Mouse (Mus musculus) midbrain, embryonic 15.5 days (tissue): ENCODE measurements around the gene Gabrd. TPM values are rescaled to one million over a fixed set of nuclear protein-coding genes. Genes with fewer than 3 reads are reported as not detected.

ENCODE experiments used
- ATAC-seq: fragments of 200-750 bp; cut with Nextera tagmentation; replicated peaks from 2 replicates; pipeline ENCODE4 v1.8.0; 2017; ENCODE audit warnings: moderate TSS enrichment
- H3K27ac ChIP-seq: fragments of 300-500 bp; sonication (generic); 2 replicates; pipeline ENCODE4 v1.5.1; 2015; ENCODE audit warnings: mild to moderate bottlenecking, inconsistent platforms
- H3K27me3 ChIP-seq: fragments of 300-500 bp; sonication (generic); replicated peaks from 2 replicates; pipeline ENCODE4 v1.6.1; 2015; ENCODE audit warnings: inconsistent platforms
- H3K36me3 ChIP-seq: fragments of 300-500 bp; sonication (generic); replicated peaks from 2 replicates; pipeline ENCODE4 v1.6.1; 2015; ENCODE audit warnings: inconsistent platforms
- H3K4me1 ChIP-seq: fragments of 300-500 bp; sonication (generic); 2 replicates; pipeline ENCODE4 v1.6.1; 2015; ENCODE audit warnings: inconsistent platforms
- H3K4me2 ChIP-seq: fragments of 300-500 bp; sonication (generic); 2 replicates; pipeline ENCODE4 v1.6.1; 2015; ENCODE audit warnings: inconsistent platforms, mild to moderate bottlenecking, moderate library complexity
- H3K4me3 ChIP-seq: fragments of 300-500 bp; sonication (generic); 2 replicates; pipeline ENCODE4 v1.5.1; 2015; ENCODE audit warnings: mild to moderate bottlenecking, inconsistent platforms
- H3K9ac ChIP-seq: fragments of 300-500 bp; sonication (generic); 2 replicates; pipeline ENCODE4 v1.6.1; 2015; ENCODE audit warnings: mild to moderate bottlenecking, inconsistent platforms
- H3K9me3 ChIP-seq: fragments of 300-500 bp; sonication (generic); 2 replicates; pipeline ENCODE4 v1.6.1; 2016; ENCODE audit warnings: inconsistent platforms
- WGBS: fragments of 180-500 bp; shearing (Covaris S2); methylation state at CpG from one replicate; pipeline ENCODE4 v1.1.7; 2015; ENCODE audit warnings: mixed read lengths; 5-methylcytosine and 5-hydroxymethylcytosine counted together
- polyA plus RNA-seq: library from polyadenylated mRNA; unstranded; fragments of >200 nt; fragmentation: Nextera tagmentation; extraction: Ambion mirVana; gene quantifications from 2 replicates; pipeline ENCODE4 v1.2.1, GENCODE M21; 2015

Gabrd gene
- polyA plus RNA-seq, 1 experiment from 2014 or later, result 0.19 TPM

GRCm38 (mm10) chr4:155371797-155372735, 25.8 kb downstream of the Gabrd start:
- Histone ChIP-seq H3K27ac (no peak overlapping the region), H3K36me3 (no peaks in the 10 kb centered on the region), H3K4me2 (no peak overlapping the region), H3K9me3 (no peaks in the 10 kb centered on the region), H3K4me1 (no peaks in the 10 kb centered on the region), H3K9ac (no peak overlapping the region), H3K4me3 (no peak overlapping the region), H3K27me3 (no peaks in the 10 kb centered on the region)
- ATAC-seq, result no peak
- 78% methylated on average over 5 of the region's 5 CpGs for WGBS

- Histone ChIP-seq H3K4me1 (no peaks in the 10 kb centered on the region), H3K36me3 (no peaks in the 10 kb centered on the region), H3K4me3 (no peak overlapping the region), H3K9ac (no peak overlapping the region), H3K27me3 (peaks cover 4% of the 10 kb centered on the region; the same call in 1 of the 2 replicates), H3K4me2 (no peak overlapping the region), H3K27ac (no peak overlapping the region), H3K9me3 (no peaks in the 10 kb centered on the region)
- WGBS, result 87% methylated on average over 15 of the region's 15 CpGs
- ATAC-seq, result no peak
Observed at GRCm38 (mm10) chr4:155370737-155371715, 26.9 kb downstream of the Gabrd start.

DNA sequence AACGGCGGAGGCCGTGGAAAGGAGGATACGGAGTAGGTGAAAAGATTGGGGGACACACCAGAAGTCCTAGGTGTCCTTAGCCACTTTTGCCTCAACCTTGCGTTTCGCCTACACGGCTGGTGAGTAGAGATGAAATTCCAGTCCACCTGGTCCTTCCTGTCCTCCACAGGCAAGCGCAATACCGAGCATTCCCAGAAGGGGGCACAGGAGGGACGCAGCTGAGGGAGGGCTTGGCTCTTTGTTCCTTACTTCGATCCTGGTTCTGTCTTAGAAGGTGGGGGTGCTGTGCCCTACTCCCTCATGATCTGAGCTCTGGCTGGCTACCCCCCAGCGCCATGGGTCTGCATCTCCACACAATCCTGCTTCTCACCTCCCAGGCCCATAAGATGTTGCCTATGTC, 29.2 kb downstream of the Gabrd start:
- H3K27me3 ChIP-seq, result peaks cover 10% of the 10 kb centered on the region
- H3K36me3 ChIP-seq, result no peaks in the 10 kb centered on the region
- 27% methylated on average over 12 of the region's 12 CpGs for WGBS
- H3K9me3 ChIP-seq, result no peaks in the 10 kb centered on the region
- no peak for ATAC-seq
- no peak overlapping the region for H3K27ac ChIP-seq
- H3K4me2 ChIP-seq, result no peak overlapping the region
- no peaks in the 10 kb centered on the region for H3K4me1 ChIP-seq
- H3K9ac ChIP-seq, result no peak overlapping the region
- H3K4me3 ChIP-seq, result no peak overlapping the region

GRCm38 (mm10) chr4:155367739-155368138, 30.2 kb downstream of the Gabrd start:
- H3K4me2 ChIP-seq, result no peak overlapping the region
- no peak for ATAC-seq
- H3K9me3 ChIP-seq, result no peaks in the 10 kb centered on the region
- H3K9ac ChIP-seq, result no peak overlapping the region
- H3K27ac ChIP-seq, result no peak overlapping the region
- WGBS, result 93% methylated on average over 9 of the region's 9 CpGs
- H3K36me3 ChIP-seq, result no peaks in the 10 kb centered on the region
- H3K4me1 ChIP-seq, result no peaks in the 10 kb centered on the region
- H3K27me3 ChIP-seq, result peaks cover 19% of the 10 kb centered on the region
- no peak overlapping the region for H3K4me3 ChIP-seq

DNA sequence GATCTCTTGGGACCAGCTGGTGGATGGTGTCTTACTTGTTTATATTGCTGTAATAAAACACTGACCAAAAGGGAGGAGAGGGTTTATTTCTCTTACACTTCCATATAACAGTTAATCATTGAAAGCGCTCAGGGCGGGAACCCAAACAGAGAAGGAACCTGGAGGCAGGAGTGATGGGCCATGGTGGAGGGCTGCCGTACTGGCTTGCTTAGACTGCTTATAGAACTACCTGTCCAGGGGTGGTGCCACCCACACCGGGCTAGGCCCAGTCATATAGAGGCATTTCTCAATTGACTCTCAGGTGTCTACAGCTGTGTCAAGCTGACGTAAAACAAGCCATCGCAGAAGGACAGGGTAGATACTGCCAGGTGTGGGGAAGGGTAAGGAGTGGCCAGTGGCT, 31.1 kb downstream of the Gabrd start:
- Histone ChIP-seq H3K9me3 (no peaks in the 10 kb centered on the region), H3K27ac (no peak overlapping the region), H3K36me3 (no peaks in the 10 kb centered on the region), H3K4me3 (no peak overlapping the region), H3K4me2 (no peak overlapping the region), H3K27me3 (peaks cover 29% of the 10 kb centered on the region), H3K9ac (no peak overlapping the region), H3K4me1 (peaks cover 3% of the 10 kb centered on the region)
- WGBS, result 95% methylated on average over 6 of the region's 6 CpGs
- no peak for ATAC-seq

DNA sequence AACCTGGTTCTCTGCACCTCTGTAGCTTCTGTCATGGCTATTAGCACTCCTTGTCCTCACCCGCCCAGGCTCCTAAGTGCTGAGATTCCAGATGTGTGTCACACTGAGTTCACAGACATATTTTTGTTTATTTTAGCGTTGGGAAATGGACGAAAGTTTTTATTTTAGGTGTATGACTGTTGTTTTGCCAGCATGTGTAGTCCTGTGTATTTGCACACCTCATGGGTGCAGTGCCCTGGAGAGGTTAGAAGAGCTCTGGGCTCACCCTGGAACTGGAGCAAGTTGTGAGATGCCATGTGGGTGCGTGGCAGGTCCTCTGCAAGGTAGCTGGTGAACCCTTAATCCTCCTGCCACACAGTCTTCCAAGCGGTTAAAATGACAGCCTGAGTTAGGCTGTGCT, 35.5 kb downstream of the Gabrd start:
- Histone ChIP-seq H3K4me2 (no peak overlapping the region), H3K27me3 (peaks cover 58% of the 10 kb centered on the region), H3K9ac (no peak overlapping the region), H3K36me3 (no peaks in the 10 kb centered on the region), H3K4me3 (no peak overlapping the region), H3K4me1 (peaks cover 13% of the 10 kb centered on the region), H3K9me3 (no peaks in the 10 kb centered on the region), H3K27ac (no peak overlapping the region)
- 44% methylated on average over 5 of the region's 5 CpGs for WGBS
- no peak for ATAC-seq

DNA sequence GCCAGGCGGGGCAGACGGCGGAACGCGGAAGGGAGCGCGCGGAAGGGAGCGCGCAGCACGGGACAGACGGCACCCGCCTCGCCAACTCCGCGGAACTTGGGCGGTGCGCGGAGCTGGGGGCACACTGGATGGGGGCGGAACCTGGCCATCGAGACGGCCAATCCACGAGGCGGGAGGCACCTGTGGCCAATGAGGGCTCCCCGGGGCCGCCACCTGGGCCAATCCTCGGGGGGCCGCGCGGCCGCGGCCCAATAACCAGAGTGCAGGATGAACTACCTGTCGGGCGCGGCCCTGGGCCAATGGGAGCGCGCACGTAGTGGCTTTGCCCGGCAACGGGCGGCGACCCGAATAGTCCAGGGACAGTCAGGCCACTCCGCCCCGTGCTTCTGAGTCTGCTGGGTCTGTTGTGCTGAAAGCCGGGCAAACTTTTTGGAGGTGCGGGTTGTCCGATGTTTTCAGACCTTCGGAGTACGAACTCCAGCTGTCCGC, 36.6 kb downstream of the Gabrd start, which contains the start of gene Prkcz:
Gene Prkcz, minus strand, starts transcription at position 59 of the 489 bp plus-strand sequence.
- under 1% methylated on average over 43 of the region's 51 CpGs for WGBS
- H3K27me3 ChIP-seq, result peaks cover 57% of the 10 kb centered on the region
- peak; percentile 74 for ATAC-seq
- H3K9ac ChIP-seq, result peak within 1 kb of the TSS; percentile 6; the same call in 1 of the 2 replicates
- H3K36me3 ChIP-seq, result no peaks in the 10 kb centered on the region
- H3K4me1 ChIP-seq, result peaks cover 13% of the 10 kb centered on the region
- H3K4me2 ChIP-seq, result peak within 1 kb of the TSS; percentile 65
- no peaks in the 10 kb centered on the region for H3K9me3 ChIP-seq
- no peak within 1 kb of the TSS for H3K27ac ChIP-seq
- H3K4me3 ChIP-seq, result peak within 1 kb of the TSS; percentile 42

DNA sequence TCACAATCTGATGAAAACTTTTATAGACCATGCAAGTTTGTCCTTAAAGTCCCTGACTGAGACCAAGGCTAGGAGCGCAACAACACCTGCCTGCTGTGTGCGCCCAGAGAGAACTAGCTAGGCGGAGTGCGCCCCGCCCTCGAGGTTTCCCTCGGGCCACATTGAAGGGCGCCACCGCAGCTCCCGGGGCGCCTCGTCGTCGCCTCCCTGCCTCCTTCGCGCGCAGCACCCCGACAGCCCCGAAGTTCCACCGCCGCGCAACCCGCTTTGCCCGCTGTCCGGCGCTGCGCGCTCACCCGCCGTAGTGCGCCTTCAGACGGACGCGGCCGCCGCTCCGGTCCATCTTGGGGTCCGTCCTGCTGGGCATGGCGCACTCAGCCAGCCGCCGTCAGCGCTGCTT, 37.1 kb downstream of the Gabrd start:
- no peak overlapping the region for H3K27ac ChIP-seq
- H3K9ac ChIP-seq, result 0 out of 2 replicates have a peak overlapping the region, but pooled peaks have one; percentile 6
- no peaks in the 10 kb centered on the region for H3K36me3 ChIP-seq
- peaks cover 13% of the 10 kb centered on the region for H3K4me1 ChIP-seq
- under 1% methylated on average over 33 of the region's 42 CpGs for WGBS
- peak overlapping the region; percentile 42 for H3K4me3 ChIP-seq
- no peak for ATAC-seq
- peak overlapping the region; percentile 65 for H3K4me2 ChIP-seq
- H3K9me3 ChIP-seq, result no peaks in the 10 kb centered on the region
- H3K27me3 ChIP-seq, result peaks cover 52% of the 10 kb centered on the region

- Histone ChIP-seq H3K36me3 (no peaks in the 10 kb centered on the region), H3K27ac (no peak overlapping the region), H3K4me1 (peaks cover 13% of the 10 kb centered on the region), H3K27me3 (peaks cover 52% of the 10 kb centered on the region), H3K9me3 (no peaks in the 10 kb centered on the region), H3K4me3 (no peak overlapping the region), H3K9ac (no peak overlapping the region), H3K4me2 (no peak overlapping the region)
- ATAC-seq, result no peak
- WGBS, result 47% methylated on average over 12 of the region's 12 CpGs
Observed at GRCm38 (mm10) chr4:155359560-155360464, 38.1 kb downstream of the Gabrd start.

DNA sequence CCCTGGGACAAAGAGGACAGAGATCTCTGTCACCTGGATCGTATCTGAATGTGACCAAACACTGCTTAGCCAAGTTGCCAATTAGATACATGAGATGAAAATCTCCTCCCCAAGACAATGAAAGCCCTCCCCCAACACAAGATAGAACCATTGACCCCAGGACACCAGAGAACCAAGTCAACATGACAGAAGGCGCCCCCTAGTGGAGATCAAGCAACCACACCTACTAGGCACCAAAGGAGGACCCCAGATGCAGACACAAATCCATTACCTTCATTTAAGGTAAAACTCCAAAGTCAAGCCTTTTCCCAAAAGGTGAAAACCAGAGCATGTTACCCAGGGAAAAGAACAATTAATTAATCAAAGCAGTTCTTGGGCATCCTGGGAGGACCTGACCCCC, 40.3 kb downstream of the Gabrd start:
- Histone ChIP-seq H3K4me2 (no peak overlapping the region), H3K9me3 (no peaks in the 10 kb centered on the region), H3K36me3 (no peaks in the 10 kb centered on the region), H3K27me3 (peaks cover 37% of the 10 kb centered on the region), H3K27ac (no peak overlapping the region), H3K9ac (no peak overlapping the region), H3K4me1 (peaks cover 13% of the 10 kb centered on the region), H3K4me3 (no peak overlapping the region)
- WGBS, result 47% methylated on average over 2 of the region's 2 CpGs
- ATAC-seq, result no peak

- no peak overlapping the region for H3K4me3 ChIP-seq
- H3K27me3 ChIP-seq, result peaks cover 24% of the 10 kb centered on the region
- H3K9me3 ChIP-seq, result no peaks in the 10 kb centered on the region
- no peak for ATAC-seq
- WGBS, result 93% methylated on average over 10 of the region's 10 CpGs
- no peak overlapping the region for H3K4me2 ChIP-seq
- H3K36me3 ChIP-seq, result no peaks in the 10 kb centered on the region
- H3K27ac ChIP-seq, result no peak overlapping the region
- H3K4me1 ChIP-seq, result peaks cover 6% of the 10 kb centered on the region
- no peak overlapping the region for H3K9ac ChIP-seq
Observed at GRCm38 (mm10) chr4:155356354-155356753, 41.6 kb downstream of the Gabrd start.
